Mouse (Mus musculus): Measurements from ENCODE around the gene Trak1.
"Not testable (repeated sequence)": the region's sequence is repeated elsewhere in the genome, so short reads cannot be mapped to it uniquely, and the experiment has no call there.

Gene Trak1

DNA sequence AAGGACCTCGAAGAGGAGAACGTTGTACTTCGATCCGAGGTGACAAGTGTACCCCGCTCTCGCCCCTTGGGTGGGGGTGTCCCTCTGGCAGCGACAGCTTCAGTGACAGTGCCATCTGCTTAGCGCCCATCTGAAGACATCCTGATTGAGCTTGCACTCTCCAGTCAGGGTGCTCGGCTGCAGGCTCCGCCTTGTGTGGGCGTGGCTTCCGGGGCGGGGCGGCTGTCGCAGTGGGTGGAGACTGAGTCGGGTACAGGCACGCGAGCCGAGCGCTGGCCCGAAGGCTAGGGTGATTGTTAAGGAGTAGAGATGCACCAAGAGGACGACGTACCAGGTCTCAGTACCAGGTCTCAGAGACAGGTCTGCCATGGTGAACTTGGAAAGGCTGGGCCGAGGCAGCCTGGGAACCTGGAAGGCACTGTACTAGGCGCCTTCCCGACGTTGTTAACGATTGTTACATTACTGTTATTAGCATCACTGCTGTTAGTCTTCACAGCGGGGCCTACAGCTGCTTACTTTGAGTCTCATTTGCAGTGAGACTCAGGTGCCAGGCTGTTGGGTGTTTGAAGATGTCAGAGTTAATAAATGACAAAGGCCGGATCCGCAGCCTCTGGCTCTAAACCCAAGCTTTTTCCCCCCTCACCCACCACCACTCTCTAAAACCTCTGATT is 146.5 kb downstream of the Trak1 start:
- DNase-seq: no peak

DNA sequence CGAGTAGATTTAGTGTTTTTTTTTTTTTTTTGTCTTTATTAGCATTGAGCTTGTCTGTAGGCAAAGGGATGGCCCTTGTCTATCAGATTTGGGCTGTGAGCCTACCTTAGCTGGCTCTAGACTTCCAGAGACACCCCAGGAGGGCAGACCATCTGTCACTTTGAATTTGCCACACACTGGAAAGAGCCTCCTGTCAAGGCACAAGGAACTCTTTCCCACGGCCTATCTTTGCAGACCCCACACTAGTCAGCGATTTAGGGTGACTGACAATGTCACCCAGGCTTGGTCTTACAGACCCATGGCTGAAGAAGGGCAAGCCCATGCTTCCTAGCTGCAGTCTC is 147.0 kb downstream of the Trak1 start:
- DNase-seq: no peak

DNA sequence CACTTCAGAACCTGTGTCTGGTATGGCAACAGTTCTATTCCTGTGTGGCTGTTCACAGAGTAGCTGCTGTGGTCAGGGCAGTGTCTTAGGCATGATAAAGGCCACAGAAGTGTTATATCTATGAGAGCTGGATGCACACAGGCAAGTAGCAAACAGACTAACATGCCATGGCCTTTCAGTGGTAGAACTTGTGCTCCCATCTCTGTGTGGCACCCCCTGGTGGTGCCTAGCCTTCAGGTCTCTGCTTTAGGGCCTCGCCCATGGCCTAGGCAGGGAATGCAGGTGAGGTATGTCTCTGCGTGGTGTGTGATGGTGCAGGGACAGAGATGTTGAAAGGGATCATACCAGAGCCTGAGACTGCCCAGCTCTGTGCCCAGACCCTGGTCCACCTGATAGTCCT is 148.1 kb downstream of the Trak1 start:
- no peak for DNase-seq

DNA sequence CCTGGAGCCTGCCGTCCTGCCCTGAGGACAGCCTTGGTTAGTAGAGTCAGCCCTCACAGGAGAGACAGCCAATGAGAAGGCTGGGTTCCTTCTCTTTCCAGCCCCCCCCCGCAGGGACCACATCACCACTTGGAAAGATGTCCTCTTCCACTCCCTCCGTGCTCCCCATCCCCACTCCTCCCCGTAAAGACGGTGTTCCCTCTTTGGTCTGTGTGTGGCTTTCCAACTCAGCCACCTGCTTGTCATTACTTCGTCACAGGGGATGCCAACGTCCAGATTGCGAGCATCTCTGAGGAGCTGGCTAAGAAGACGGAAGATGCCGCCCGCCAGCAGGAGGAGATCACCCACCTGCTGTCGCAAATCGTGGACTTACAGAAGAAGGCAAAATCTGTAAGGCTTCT is 149.1 kb downstream of the Trak1 start:
- DNase-seq: no peak

DNA sequence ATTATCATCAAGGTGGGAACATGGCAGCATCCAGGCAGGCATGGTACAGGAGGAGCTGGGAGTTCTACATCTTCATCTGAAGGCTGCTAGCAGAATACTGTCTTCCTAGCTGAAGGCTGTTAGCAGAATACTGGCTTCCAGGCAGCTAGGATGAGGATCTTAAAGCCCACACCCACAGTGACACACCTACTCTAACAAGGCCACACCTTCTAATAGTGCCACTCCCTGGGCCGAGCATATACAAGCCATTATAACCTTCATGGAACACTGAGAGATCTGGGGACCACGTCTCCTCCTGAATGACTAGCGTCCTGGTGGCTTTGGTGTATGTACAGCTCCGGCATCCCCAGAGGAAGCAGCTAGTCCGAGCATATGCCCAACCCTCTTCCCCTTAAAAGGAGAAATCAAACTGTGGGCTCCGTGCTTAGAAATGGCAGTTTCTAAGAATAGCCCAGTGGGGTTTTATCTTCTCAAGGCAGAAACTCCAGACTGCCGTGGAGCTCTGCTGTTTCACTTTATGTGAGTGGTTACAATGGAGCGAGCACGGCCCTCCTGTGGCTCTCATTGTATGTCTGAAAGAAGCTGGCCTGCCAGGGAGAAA is 155.1 kb downstream of the Trak1 start:
- DNase-seq: not testable (repeated sequence)

DNA sequence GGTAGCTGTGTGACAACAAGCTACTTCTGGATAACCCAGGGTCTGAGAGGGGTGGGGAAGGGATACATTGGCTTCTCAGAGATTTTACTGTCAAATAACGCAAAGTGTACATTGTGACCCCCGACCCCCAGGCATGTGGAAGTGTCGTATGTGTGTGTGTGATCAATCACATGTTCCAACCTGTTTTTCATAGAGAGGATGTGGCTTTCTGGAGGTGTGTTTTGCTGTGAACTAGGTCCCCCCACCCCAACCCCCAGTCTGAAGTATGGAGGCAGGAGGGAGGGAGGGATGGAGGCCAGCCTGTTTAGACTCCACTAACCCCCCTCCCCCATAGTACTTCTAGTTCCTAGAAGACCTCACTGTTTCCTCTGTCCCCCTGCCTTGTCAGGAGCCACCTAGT is 157.6 kb downstream of the Trak1 start:
- DNase-seq: no peak

DNA sequence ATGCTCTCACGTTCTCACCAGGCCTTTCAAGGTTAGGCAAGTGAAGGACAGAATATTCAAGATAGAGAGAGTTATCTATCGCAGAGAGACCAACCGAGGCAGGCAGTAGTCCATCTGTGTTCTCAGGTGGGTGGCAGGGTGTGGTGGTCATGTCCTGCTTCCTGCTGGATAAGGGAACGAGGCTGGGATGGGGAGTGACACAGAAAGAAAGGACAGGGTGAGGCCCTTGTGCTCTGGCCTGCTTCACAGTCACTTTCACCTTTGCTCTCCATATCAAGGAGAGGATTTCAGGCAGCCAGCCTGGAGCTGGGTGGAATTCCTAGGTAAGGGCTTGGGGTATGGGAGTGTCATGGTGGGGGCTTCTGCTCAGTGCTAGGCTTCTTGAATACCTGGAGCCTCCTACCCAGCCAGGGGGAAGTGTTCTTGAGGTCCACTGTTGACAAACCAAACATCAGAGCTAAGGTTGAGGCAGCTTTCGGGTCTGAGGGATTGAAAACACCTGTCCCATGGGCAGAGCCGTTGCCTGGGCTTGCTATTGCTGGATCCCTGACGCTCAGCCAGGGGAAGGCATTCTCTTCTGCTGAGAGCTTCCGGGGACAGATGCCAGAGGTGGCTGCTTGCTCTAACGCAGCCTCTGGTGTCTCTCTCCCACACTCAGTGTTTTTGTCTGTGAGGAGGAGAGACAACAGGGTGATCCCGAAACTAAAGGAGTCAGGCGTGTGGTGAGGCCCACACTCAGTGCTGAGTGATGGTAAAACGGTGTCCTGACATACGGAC is 159.6 kb downstream of the Trak1 start:
- DNase-seq: no peak

DNA sequence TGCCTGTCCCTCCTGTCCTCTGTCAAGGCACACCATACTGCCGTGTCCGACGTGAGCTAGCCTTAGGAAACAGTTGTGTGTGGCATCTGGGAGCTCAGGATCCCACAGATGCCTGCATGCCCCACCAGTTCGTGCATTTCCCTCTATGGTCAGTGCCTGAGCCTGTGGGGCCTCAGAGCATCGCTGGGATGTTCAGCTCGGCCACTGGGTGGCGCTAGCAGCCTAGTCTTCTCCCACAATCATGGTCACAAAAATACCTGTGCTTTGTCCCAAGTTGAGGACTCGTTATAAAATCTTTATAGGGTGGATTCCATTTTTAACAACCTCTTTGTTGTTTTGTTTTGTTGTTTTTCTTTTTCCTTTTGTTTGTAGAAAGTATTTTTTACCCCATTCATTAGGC is 161.2 kb downstream of the Trak1 start:
- DNase-seq: no peak

DNA sequence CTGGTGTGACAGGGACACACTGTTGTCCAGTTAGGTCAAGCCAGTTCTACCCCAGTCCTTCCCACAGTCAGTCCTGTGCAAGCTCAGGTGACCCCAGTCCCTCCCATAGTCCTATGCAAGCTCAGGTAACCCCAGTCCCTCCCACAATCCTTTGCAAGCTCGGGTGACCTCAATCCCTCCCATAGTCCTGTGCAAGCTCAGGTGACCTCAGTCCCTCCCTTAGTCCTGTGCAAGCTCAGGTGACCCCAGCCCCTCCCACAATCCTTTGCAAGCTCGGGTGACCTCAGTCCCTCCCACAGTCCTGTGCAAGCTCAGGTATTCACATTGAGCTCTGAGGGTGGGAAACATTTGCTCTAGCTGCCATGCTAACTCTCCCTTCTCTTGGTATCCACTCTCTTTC is 162.6 kb downstream of the Trak1 start:
- DNase-seq: no peak

DNA sequence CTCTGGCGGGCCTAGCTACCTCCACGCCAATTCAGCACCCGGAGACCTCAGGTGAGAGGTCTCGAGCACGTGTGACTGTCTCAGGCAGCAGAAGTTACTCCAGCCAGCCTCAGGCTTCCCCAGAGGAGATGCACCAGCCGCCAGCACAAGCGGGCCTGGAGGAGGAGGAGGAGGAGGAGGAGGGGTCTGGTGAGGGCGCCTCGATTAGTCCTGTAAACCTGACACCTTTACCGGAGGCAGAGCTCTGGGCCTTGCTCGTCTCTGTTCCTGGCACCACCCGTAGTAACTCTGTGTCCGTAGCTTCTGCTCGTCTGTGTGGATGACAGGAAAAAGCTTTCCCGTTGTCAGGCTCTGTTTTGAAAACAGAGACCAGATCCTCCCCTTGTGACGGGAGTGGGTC is 163.2 kb downstream of the Trak1 start:
- DNase-seq: no peak

DNA sequence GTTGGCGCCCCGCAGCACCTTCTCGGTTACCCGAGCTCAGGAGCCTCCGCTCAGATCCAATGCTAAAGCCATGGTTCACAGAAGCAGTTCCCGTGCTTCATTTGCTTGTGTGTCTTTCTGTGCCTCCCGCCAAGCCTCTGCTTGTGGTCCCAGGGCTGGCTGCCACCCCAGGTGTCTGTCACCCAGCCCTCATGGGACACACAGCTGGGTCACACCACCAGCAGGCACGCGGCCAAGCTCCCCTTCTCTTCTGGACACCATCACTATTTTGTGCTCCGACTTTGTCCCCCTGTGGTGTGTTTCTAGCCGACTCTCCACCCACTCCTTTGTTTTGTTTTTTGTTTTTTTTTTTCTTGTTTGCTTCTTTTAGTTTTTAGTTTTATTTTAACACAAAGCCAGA is 170.2 kb downstream of the Trak1 start:
- DNase-seq: no peak

DNA sequence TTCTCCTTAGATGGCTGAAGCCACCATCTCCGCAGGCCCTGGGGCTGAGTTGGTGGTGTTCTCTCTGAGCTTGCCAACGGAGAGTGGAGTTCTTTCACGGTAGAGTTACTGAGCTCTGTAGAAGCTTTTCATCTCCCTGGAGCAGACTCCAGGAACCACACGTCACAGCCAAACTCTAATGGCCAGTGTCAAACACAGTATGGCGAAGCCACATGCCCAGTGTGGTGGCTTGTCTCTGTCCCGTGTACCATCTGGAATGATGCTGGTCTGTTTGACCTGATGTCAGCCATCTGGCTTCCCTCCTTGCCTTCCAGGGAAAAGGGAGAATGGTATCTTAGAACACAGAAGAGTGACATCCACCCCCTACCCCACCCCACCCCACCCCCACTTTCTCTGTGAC is 172.4 kb downstream of the Trak1 start:
- no peak for DNase-seq

DNA sequence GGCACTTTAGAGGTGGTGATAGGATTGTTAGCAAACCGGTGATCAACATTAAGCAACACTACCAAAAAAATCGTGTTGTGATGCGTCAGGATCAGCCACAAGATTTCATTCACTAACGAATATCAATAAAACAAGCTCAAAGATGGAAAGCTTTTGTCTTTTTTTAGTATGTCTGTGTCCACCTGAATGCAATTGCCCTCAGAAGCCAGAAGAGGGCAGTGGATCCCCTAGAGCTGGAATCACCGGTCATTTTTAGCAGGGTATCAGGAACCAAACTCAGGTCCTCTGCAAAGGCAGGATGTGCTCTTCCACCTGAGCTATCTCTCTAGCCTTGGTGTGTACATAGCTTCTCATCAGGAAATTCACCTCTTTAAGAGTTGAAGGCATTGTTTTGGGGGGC is 177.5 kb downstream of the Trak1 start:
- no peak for DNase-seq

DNA sequence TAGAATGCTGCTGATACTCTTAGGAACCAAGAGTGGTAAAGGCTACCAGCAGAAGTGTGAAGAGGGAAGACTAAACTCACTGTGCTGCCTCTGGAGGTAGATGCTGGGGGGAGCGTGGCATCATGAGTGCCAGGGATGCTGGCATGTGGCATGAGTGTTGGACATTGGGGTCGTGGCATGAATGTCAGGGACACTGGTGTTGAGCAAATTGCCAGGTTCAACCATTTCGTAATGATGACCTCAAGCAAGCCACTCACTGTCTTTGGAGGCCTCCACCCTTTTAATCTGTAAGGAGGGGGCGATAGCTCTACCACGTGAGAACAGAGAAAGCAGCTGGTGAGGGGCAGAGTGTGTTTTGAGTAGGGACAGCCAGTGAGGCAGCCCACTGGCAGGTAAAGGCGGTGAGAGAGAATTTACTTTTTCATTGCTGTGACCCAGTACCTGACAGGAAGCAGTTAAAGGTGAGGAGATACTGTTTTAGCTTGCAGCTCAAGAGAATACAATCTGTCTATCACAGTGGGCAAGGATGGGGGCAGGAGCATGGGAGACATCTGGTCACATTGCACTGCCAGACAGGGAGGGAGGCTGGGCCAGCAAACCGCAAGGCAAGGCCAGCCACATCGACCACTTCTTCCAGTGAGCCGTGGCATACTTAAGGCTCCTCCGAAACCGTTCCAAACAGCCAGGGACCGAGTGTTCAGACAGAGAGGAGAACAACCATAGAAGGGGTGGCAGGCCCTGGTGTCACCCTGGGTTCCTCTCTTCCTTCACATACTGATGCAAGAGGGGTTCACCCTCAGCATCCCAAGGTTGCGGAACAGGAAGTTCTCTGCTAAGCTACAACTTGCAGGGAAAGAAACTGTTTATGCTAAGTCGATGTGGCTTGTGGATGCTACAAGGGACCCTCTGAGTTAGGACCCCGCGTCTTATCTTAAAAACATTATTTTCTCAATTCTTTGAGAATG is 178.5 kb downstream of the Trak1 start:
- no peak for DNase-seq

DNA sequence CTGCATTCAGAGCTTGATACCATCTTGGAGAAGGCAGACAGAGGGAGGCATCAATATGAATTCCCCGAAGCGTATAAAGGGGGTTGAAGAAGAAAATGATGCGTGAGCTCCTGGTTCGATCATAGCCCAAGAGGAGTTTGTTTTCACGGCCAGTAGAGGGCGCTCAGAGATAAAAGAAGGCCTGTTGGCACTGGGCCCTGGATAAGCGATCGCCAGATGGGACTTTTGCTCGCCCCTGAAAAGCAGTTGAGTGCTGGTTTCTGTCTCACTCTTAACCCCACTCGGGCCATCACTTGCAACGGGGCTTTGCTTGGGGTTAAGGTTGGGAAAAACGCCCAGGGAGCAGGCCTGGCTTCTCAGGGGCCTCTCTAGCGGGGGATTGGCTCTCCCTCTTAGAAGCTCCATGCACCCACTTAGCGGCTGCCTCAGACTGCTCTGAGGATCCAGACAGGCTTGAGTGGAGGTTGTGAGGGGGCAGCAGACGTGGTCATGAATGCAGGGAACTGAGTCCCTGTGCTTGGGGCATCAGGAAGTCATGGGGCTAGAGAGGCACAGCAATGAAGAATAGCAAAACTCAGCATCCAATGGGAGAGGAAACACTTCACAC is 180.1 kb downstream of the Trak1 start:
- no peak for DNase-seq

DNA sequence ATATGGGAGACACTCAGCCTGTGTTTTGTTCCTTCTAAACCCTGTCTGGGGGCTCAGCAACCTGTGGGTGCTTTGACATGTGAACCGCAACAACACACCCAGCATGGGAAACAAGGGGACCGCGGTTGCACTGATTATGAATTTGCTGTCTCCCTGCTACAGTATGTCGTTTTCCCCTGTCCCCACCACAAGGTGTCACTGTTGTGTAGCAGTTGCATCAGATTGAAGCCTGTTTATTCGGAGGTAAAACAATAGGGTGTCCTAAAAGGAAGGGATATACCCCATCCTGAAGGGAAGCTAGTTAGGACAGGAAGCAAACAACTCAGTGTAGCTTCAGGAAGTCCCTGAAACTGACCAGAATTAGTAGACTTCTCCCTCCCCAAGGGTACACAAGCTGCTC is 182.2 kb downstream of the Trak1 start:
- DNase-seq: no peak

DNA sequence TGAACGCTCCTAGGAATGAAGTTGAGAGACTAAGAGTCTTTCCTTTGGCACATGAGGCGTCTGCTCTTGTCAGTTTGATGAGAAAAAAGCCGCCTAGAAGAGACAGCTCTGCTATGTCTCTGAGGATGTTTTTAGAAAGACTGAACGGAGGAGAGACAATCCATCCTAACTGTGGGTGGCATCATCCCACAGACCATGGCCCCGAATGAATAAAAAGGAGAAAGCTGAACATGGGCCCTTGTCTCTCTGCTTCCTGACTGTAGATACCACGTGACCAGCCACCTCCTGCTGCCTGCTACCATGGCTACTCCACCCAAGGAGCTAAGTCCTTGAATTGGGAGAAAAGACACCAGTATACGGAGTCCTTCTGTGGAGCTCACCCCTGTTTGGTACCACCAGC is 189.9 kb downstream of the Trak1 start:
- DNase-seq: no peak

DNA sequence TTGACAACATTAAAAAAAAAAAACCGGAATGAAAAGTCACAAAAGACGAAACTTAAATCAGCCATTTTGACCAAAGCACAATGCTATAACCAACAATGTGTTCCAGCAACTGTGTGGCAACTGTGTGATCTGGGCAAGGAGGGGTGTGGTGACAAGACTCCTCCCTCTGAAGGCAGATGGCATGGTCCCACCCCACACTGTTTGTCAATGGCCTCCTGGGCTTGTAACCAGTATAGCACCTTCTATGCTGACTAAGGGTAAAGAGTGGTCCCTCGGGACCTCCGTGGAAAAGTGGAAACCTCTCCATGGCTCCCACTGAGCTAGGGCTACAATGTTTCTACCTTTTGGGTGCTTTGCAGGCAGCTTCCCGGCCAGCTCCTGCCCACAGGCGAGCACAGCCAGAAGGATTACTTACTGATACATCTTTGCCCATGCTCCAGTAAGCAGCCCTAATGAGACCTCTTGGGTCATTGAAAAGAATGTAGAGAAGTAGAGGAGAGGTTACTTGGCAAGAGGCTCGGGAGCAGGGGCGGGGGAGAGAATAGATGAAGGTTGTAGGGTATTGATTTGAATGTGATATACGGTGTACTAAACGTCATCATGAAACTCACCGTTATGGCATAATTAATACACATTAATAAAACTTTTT is 194.4 kb downstream of the Trak1 start:
- DNase-seq: no peak

DNA sequence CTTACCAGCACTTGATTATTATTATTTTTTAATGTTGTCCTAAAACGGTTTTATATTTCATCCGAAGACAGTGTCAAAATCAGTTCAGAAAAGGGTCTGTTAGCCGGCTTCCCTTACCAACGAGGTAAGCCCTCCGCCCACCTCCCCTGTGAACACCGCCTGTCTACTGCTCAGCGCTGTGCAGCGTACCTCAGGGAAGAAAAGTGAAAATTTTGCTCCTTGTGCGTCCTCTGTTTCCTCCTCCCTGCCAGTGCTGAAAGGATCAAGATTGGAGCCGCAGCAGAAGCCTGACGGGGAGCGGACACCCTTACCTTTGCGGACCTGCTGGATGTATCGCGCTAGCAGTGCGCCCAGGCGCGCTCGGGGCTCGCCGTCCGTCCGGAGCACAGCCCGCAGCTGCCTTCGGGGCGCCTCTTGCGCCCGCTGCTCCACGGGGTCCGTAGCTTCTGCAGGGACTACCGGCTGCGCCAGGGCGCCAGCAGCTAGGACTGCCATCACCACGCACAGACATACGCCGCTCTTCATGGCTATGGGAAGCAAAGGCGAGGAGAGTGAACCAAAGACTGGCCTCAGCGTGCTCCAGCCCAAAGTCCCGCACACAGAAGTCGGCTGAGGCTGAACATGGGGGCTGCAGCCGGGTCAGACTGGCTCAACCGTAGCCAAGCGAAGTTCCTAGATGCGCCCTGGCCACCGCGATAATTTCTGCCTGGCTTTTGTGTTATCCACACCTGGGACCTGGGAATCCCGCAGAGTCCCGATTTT is 196.9 kb downstream of the Trak1 start:
- DNase-seq: no peak

DNA sequence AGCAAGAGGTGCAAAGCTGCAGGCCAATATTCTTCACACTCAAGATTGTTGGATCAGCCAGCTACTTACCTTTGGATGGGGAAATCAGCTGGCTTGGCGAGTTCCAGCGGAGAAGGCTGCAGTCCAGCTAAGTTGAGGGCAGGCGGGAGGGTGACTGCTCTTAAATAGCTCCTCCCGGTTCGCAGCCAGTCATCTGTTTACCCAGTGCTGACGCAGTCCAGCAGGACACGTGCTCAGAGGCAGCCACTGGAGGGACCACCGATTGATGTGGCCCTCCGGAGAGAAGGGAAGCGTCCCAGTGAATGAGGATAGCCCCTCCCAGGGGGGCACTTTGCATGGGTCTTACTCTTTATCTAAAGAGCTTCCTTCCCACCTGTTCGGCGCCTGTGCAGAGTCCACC is 198.2 kb downstream of the Trak1 start, which contains the start of gene Cck:
TSS of gene Cck (minus strand) at position 166 of the 400 bp plus-strand sequence.
- no peak for DNase-seq

DNA sequence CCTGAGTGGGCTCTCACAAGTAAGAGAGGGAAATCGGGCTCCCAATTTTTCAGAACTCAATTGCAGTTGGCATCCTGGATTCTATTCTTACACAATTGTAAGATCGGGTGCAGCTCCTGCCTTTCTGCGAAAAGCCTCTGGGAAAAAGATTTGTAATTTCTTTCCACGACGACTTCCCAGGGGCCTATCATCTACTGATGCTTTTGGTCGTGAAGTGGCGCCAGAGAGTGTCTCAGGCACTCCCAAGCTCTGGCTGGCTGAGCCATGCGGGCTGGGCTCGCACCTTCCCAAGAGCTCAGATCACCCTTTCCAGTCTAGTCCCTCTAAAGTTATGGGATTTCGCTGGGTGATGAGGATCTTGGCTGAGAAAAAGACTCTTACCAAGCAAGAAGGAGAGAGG is 198.8 kb downstream of the Trak1 start:
- DNase-seq: no peak

Data from thymus, adult 18-20 months (tissue).